Mouse (Mus musculus): Measurements from ENCODE around the gene Capns2.

The Capns2 gene

GRCm38 (mm10) chr8:92901107-92901506 is at the start of gene Capns2:
Capns2 (plus strand) TSS chr8:92901407.
- DNase-seq (ENCODE audit: low read depth, low spot score) = no peak

- DNase-seq (ENCODE audit: low read depth, low spot score) = no peak
These were observed 47.8 kb upstream of the Capns2 start for GRCm38 (mm10) chr8:92853188-92853983.

GRCm38 (mm10) chr8:92854673-92855072 is 46.5 kb upstream of the Capns2 start:
- DNase-seq (ENCODE audit: low read depth, low spot score) = no peak

- peak; percentile 82 for DNase-seq (ENCODE audit: low read depth, low spot score)
These were observed 45.9 kb upstream of the Capns2 start, which contains the start of gene Lpcat2 for GRCm38 (mm10) chr8:92855171-92855894. Lpcat2 (plus strand) TSS chr8:92855339.

GRCm38 (mm10) chr8:92856273-92856986 is 44.8 kb upstream of the Capns2 start:
- DNase-seq (ENCODE audit: low read depth, low spot score) = no peak

- DNase-seq (ENCODE audit: low read depth, low spot score) = no peak
These were observed 42.6 kb upstream of the Capns2 start for GRCm38 (mm10) chr8:92858475-92859182.

- DNase-seq (ENCODE audit: low read depth, low spot score) = no peak
These were observed 39.2 kb upstream of the Capns2 start for GRCm38 (mm10) chr8:92861977-92862376.

- DNase-seq (ENCODE audit: low read depth, low spot score) = no peak
These were observed 30.9 kb upstream of the Capns2 start for GRCm38 (mm10) chr8:92870281-92870680.

- DNase-seq (ENCODE audit: low read depth, low spot score) = no peak
These were observed 29.0 kb upstream of the Capns2 start for GRCm38 (mm10) chr8:92872063-92872759.

GRCm38 (mm10) chr8:92875795-92876194 is 25.4 kb upstream of the Capns2 start:
- DNase-seq (ENCODE audit: low read depth, low spot score) = no peak

- no peak for DNase-seq (ENCODE audit: low read depth, low spot score)
These were observed 20.0 kb upstream of the Capns2 start for GRCm38 (mm10) chr8:92881247-92881646.

GRCm38 (mm10) chr8:92883771-92884170 is 17.4 kb upstream of the Capns2 start:
- no peak for DNase-seq (ENCODE audit: low read depth, low spot score)

GRCm38 (mm10) chr8:92892216-92892615 is 9.0 kb upstream of the Capns2 start:
- DNase-seq (ENCODE audit: low read depth, low spot score) = peak; percentile 54

- DNase-seq (ENCODE audit: low read depth, low spot score) = no peak
These were observed 7.3 kb upstream of the Capns2 start for GRCm38 (mm10) chr8:92893870-92894269.

- DNase-seq (ENCODE audit: low read depth, low spot score) = no peak
These were observed 6.2 kb upstream of the Capns2 start for GRCm38 (mm10) chr8:92895053-92895452.

GRCm38 (mm10) chr8:92896056-92896455 is 5.2 kb upstream of the Capns2 start:
- peak; percentile 66 for DNase-seq (ENCODE audit: low read depth, low spot score)

- DNase-seq (ENCODE audit: low read depth, low spot score) = no peak
These were observed 4.6 kb upstream of the Capns2 start for GRCm38 (mm10) chr8:92896611-92897010.

- no peak for DNase-seq (ENCODE audit: low read depth, low spot score)
These were observed 3.4 kb upstream of the Capns2 start for GRCm38 (mm10) chr8:92897794-92898193.

- DNase-seq (ENCODE audit: low read depth, low spot score) = no peak
These were observed 1.6 kb upstream of the Capns2 start for GRCm38 (mm10) chr8:92899590-92899989.

- DNase-seq (ENCODE audit: low read depth, low spot score) = no peak
These were observed 1.8 kb downstream of the Capns2 start for GRCm38 (mm10) chr8:92902981-92903380.

Measured in ES-CJ7 (cell line).